Mouse (Mus musculus) neural tube, embryonic 13.5 days (tissue): ENCODE results near the gene 1700092M07Rik. TPM values are rescaled to one million over a fixed set of nuclear protein-coding genes. Genes with fewer than 3 reads are reported as not detected.

Experiments used
- ATAC-seq: fragments of 200-750 bp; cut with Nextera tagmentation; 2 replicates; pipeline ENCODE4 v1.8.0; 2017; ENCODE audit warnings: low read depth, mild to moderate bottlenecking, moderate TSS enrichment, moderate library complexity
- H3K27ac ChIP-seq: fragments of 300-500 bp; sonication (generic); replicated peaks from 2 replicates; pipeline ENCODE4 v1.5.1; 2015; ENCODE audit warnings: moderate library complexity, mild to moderate bottlenecking, inconsistent platforms
- H3K27me3 ChIP-seq: fragments of 300-500 bp; sonication (generic); 2 replicates; pipeline ENCODE4 v1.6.1; 2015; ENCODE audit warnings: mild to moderate bottlenecking, inconsistent platforms
- H3K36me3 ChIP-seq: fragments of 300-500 bp; sonication (generic); 2 replicates; pipeline ENCODE4 v1.6.1; 2015; ENCODE audit warnings: mild to moderate bottlenecking, inconsistent platforms
- H3K4me1 ChIP-seq: fragments of 300-500 bp; sonication (generic); replicated peaks from 2 replicates; pipeline ENCODE4 v1.6.1; 2015; ENCODE audit warnings: inconsistent platforms
- H3K4me2 ChIP-seq: fragments of 300-500 bp; sonication (generic); 2 replicates; pipeline ENCODE4 v1.6.1; 2015; ENCODE audit warnings: inconsistent platforms, mild to moderate bottlenecking, moderate library complexity
- H3K4me3 ChIP-seq: fragments of 300-500 bp; sonication (generic); 2 replicates; pipeline ENCODE4 v1.5.1; 2015; ENCODE audit warnings: mild to moderate bottlenecking, inconsistent platforms
- H3K9ac ChIP-seq: fragments of 300-500 bp; sonication (generic); 2 replicates; pipeline ENCODE4 v1.6.1; 2015; ENCODE audit warnings: moderate library complexity, mild to moderate bottlenecking, inconsistent platforms
- H3K9me3 ChIP-seq: fragments of 300-500 bp; sonication (generic); 2 replicates; pipeline ENCODE4 v1.6.1; 2016; ENCODE audit warnings: inconsistent platforms
- WGBS: fragments of 180-500 bp; shearing (Covaris S2); methylation state at CpG from one replicate; pipeline ENCODE4 v1.1.7; 2015; 5-methylcytosine and 5-hydroxymethylcytosine counted together
- polyA plus RNA-seq: library from polyadenylated mRNA; unstranded; fragments of >200 nt; fragmentation: Nextera tagmentation; extraction: Ambion mirVana; gene quantifications from 2 replicates; pipeline ENCODE4 v1.2.1, GENCODE M21; 2015

The 1700092M07Rik gene
- polyA plus RNA-seq, 1 experiment from 2014 or later = 1.6 TPM

GRCm38 (mm10) chr19:8758899-8759298 lies 18.4 kb downstream of the 1700092M07Rik start:
- no peaks in the 10 kb centered on the region for H3K27me3 ChIP-seq
- no peak for ATAC-seq
- H3K36me3 ChIP-seq = peaks cover 39% of the 10 kb centered on the region
- H3K4me1 ChIP-seq = peaks cover 34% of the 10 kb centered on the region
- WGBS = 98% methylated on average over 2 of the region's 2 CpGs
- H3K9ac ChIP-seq = no peak overlapping the region
- no peaks in the 10 kb centered on the region for H3K9me3 ChIP-seq
- no peak overlapping the region for H3K27ac ChIP-seq
- H3K4me2 ChIP-seq = peak overlapping the region; percentile 88
- H3K4me3 ChIP-seq = no peak overlapping the region; the same call in 1 of the 2 replicates

- peaks cover 25% of the 10 kb centered on the region for H3K4me1 ChIP-seq
These were observed 20.2 kb downstream of the 1700092M07Rik start for GRCm38 (mm10) chr19:8760757-8761156.

GRCm38 (mm10) chr19:8763276-8763675 lies 22.8 kb downstream of the 1700092M07Rik start:
- Histone ChIP-seq H3K36me3 (peaks cover 65% of the 10 kb centered on the region), H3K27ac (no peak overlapping the region), H3K4me3 (no peak overlapping the region), H3K4me1 (peaks cover 8% of the 10 kb centered on the region), H3K4me2 (no peak overlapping the region), H3K27me3 (no peaks in the 10 kb centered on the region), H3K9me3 (no peaks in the 10 kb centered on the region), H3K9ac (no peak overlapping the region)
- WGBS = 95% methylated on average over 4 of the region's 4 CpGs
- ATAC-seq = no peak

More at GRCm38 (mm10) chr19:8760757-8761156, 20.2 kb downstream of the 1700092M07Rik start:
- H3K4me3 ChIP-seq = no peak overlapping the region
- H3K27ac ChIP-seq = no peak overlapping the region
- WGBS = 89% methylated on average over 2 of the region's 2 CpGs
- H3K9ac ChIP-seq = no peak overlapping the region
- H3K27me3 ChIP-seq = no peaks in the 10 kb centered on the region
- ATAC-seq = no peak
- H3K4me2 ChIP-seq = no peak overlapping the region
- no peaks in the 10 kb centered on the region for H3K9me3 ChIP-seq
- H3K36me3 ChIP-seq = peaks cover 41% of the 10 kb centered on the region

- Histone ChIP-seq H3K9ac (no peak overlapping the region), H3K36me3 (peaks cover 88% of the 10 kb centered on the region), H3K4me3 (no peak overlapping the region), H3K4me1 (peaks cover 5% of the 10 kb centered on the region), H3K27me3 (no peaks in the 10 kb centered on the region), H3K9me3 (no peaks in the 10 kb centered on the region), H3K27ac (no peak overlapping the region), H3K4me2 (no peak overlapping the region)
- no peak for ATAC-seq
- WGBS = 97% methylated on average over 9 of the region's 9 CpGs
These were observed 25.0 kb downstream of the 1700092M07Rik start for GRCm38 (mm10) chr19:8765562-8765961.

GRCm38 (mm10) chr19:8770567-8771270 lies 30.2 kb downstream of the 1700092M07Rik start, which contains the start of gene Tmem223:
TSS of gene Tmem223 (plus strand) at chr19:8770996.
- ATAC-seq = peak; percentile 45; the same call in 1 of the 2 replicates
- Histone ChIP-seq H3K4me3 (peak within 1 kb of the TSS; percentile 80), H3K9ac (peak within 1 kb of the TSS; percentile 97), H3K4me1 (peaks cover 40% of the 10 kb centered on the region), H3K9me3 (no peaks in the 10 kb centered on the region), H3K36me3 (peaks cover 64% of the 10 kb centered on the region), H3K27ac (peak within 1 kb of the TSS; percentile 93), H3K27me3 (no peaks in the 10 kb centered on the region), H3K4me2 (peak within 1 kb of the TSS; percentile 72)
- 21% methylated on average over 29 of the region's 29 CpGs for WGBS

- no peaks in the 10 kb centered on the region for H3K27me3 ChIP-seq
- no peak for ATAC-seq
- H3K4me3 ChIP-seq = peak overlapping the region; percentile 69
- no peak overlapping the region for H3K27ac ChIP-seq
- peak overlapping the region; percentile 98; the same call in 1 of the 2 replicates for H3K9ac ChIP-seq
- peaks cover 44% of the 10 kb centered on the region for H3K4me1 ChIP-seq
- peaks cover 47% of the 10 kb centered on the region for H3K36me3 ChIP-seq
- peak overlapping the region; percentile 99 for H3K4me2 ChIP-seq
- 91% methylated on average over 5 of the region's 5 CpGs for WGBS
- H3K9me3 ChIP-seq = no peaks in the 10 kb centered on the region
These were observed 32.5 kb downstream of the 1700092M07Rik start for GRCm38 (mm10) chr19:8772996-8773395.

GRCm38 (mm10) chr19:8773409-8773808 lies 32.9 kb downstream of the 1700092M07Rik start:
- H3K27me3 ChIP-seq = no peaks in the 10 kb centered on the region
- H3K4me3 ChIP-seq = peak overlapping the region; percentile 69
- H3K4me2 ChIP-seq = peak overlapping the region; percentile 99
- peak overlapping the region; percentile 98 for H3K9ac ChIP-seq
- H3K36me3 ChIP-seq = peaks cover 47% of the 10 kb centered on the region
- H3K4me1 ChIP-seq = peaks cover 44% of the 10 kb centered on the region
- no peak for ATAC-seq
- peak overlapping the region; percentile 99 for H3K27ac ChIP-seq
- 62% methylated on average over 6 of the region's 6 CpGs for WGBS
- no peaks in the 10 kb centered on the region for H3K9me3 ChIP-seq

- peaks cover 44% of the 10 kb centered on the region for H3K36me3 ChIP-seq
- peak within 1 kb of the TSS; percentile 99 for H3K27ac ChIP-seq
- peaks cover 44% of the 10 kb centered on the region for H3K4me1 ChIP-seq
- under 1% methylated on average over 68 of the region's 68 CpGs for WGBS
- peak; percentile 94 for ATAC-seq
- H3K27me3 ChIP-seq = no peaks in the 10 kb centered on the region
- H3K9me3 ChIP-seq = no peaks in the 10 kb centered on the region
- H3K4me3 ChIP-seq = peak within 1 kb of the TSS; percentile 69
- H3K9ac ChIP-seq = peak within 1 kb of the TSS; percentile 98
- peak within 1 kb of the TSS; percentile 99 for H3K4me2 ChIP-seq
These were observed 33.7 kb downstream of the 1700092M07Rik start, which contains the start of gene Tmem179b for GRCm38 (mm10) chr19:8774086-8774835. TSS of gene Tmem179b (minus strand) at chr19:8774467.

GRCm38 (mm10) chr19:8774951-8775421 lies 34.5 kb downstream of the 1700092M07Rik start:
- ATAC-seq = peak; percentile 37
- H3K9me3 ChIP-seq = no peaks in the 10 kb centered on the region
- peaks cover 41% of the 10 kb centered on the region for H3K36me3 ChIP-seq
- WGBS = 8% methylated on average over 20 of the region's 20 CpGs
- H3K9ac ChIP-seq = peak overlapping the region; percentile 98
- H3K27me3 ChIP-seq = no peaks in the 10 kb centered on the region
- peaks cover 44% of the 10 kb centered on the region for H3K4me1 ChIP-seq
- H3K4me3 ChIP-seq = peak overlapping the region; percentile 69
- peak overlapping the region; percentile 99 for H3K27ac ChIP-seq
- H3K4me2 ChIP-seq = peak overlapping the region; percentile 99

GRCm38 (mm10) chr19:8786008-8786781 lies 45.7 kb downstream of the 1700092M07Rik start, which contains the start of gene Taf6l:
TSS of gene Taf6l (minus strand) at chr19:8786417.
- H3K27me3 ChIP-seq = no peaks in the 10 kb centered on the region
- peak within 1 kb of the TSS; percentile 76 for H3K27ac ChIP-seq
- H3K9me3 ChIP-seq = no peaks in the 10 kb centered on the region
- peak within 1 kb of the TSS; percentile 77 for H3K9ac ChIP-seq
- peak within 1 kb of the TSS; percentile 65 for H3K4me2 ChIP-seq
- peak within 1 kb of the TSS; percentile 69 for H3K4me3 ChIP-seq
- peaks cover 22% of the 10 kb centered on the region for H3K4me1 ChIP-seq
- peak; percentile 100 for ATAC-seq
- WGBS = under 1% methylated on average over 32 of the region's 32 CpGs
- peaks cover 33% of the 10 kb centered on the region for H3K36me3 ChIP-seq

- Histone ChIP-seq H3K27ac (0 out of 2 replicates have a peak overlapping the region, but pooled peaks have one; percentile 19), H3K4me2 (no peak overlapping the region), H3K27me3 (no peaks in the 10 kb centered on the region), H3K36me3 (peaks cover 26% of the 10 kb centered on the region), H3K9me3 (no peaks in the 10 kb centered on the region), H3K4me1 (peaks cover 22% of the 10 kb centered on the region), H3K9ac (peak overlapping the region; percentile 38; the same call in 1 of the 2 replicates), H3K4me3 (no peak overlapping the region)
- 23% methylated on average over 3 of the region's 3 CpGs for WGBS
- no peak for ATAC-seq
These were observed 48.0 kb downstream of the 1700092M07Rik start for GRCm38 (mm10) chr19:8788521-8788920.
